Mouse (Mus musculus) cortical plate, adult 2 months (tissue): ENCODE data around the gene St5. TPM values are rescaled to one million over a fixed set of nuclear protein-coding genes. Genes with fewer than 3 reads are reported as not detected.
A peak's percentile ranks its signal among the peaks of the same experiment; 100 is the strongest.

Experiments used
- H3K27ac ChIP-seq: fragments of 200-500 bp; 2 replicates; pipeline ENCODE4 v1.5.1; 2012; ENCODE audit warnings: low read length, control low read depth, inconsistent platforms; ENCODE audit not compliant: insufficient read depth
- H3K4me1 ChIP-seq: fragments of 200-500 bp; 2 replicates; pipeline ENCODE4 v1.6.1; 2011; ENCODE audit warnings: low read length; ENCODE audit not compliant: control insufficient read depth, insufficient read depth
- H3K4me3 ChIP-seq: fragments of 200-500 bp; 2 replicates; pipeline ENCODE4 v1.5.1; 2011; ENCODE audit warnings: mild to moderate bottlenecking, low read length, control low read depth; ENCODE audit not compliant: insufficient read depth
- CTCF ChIP-seq: fragments of 200-500 bp; IDR thresholded peaks from 2 replicates; pipeline ENCODE4 v1.5.1; 2011; ENCODE audit warnings: mild to moderate bottlenecking, control low read depth, low read length; ENCODE audit not compliant: insufficient read depth; ENCODE audit errors: extremely low read depth
- POLR2A ChIP-seq: fragments of 200-500 bp; IDR thresholded peaks from 2 replicates; pipeline ENCODE4 v1.6.1; 2011; ENCODE audit warnings: mild to moderate bottlenecking, low read length, control low read depth; ENCODE audit not compliant: insufficient read depth; ENCODE audit errors: extremely low read depth
- polyA plus RNA-seq: library from polyadenylated mRNA; depleted of rRNA; stranded (reverse); fragments of >200 nt; gene quantifications from 2 replicates; pipeline ENCODE4 v1.2.3, GENCODE M21; 2012

Gene St5
- polyA plus RNA-seq, 1 experiment: 18.3 TPM

GRCm38 (mm10) chr7:109707023-109707785 lies 3.8 kb upstream of the St5 start:
- no peak overlapping the region for H3K27ac ChIP-seq
- no peak overlapping the region for H3K4me3 ChIP-seq
- peak; percentile 75 for TF ChIP-seq CTCF
- TF ChIP-seq POLR2A: no peak
- peaks cover 4% of the 10 kb centered on the region; the same call in 1 of the 2 replicates for H3K4me1 ChIP-seq

- Histone ChIP-seq H3K4me3 (peak overlapping the region; percentile 78; the same call in 1 of the 2 replicates), H3K4me1 (peaks cover 4% of the 10 kb centered on the region; the same call in 1 of the 2 replicates), H3K27ac (no peak overlapping the region)
- no peak for TF ChIP-seq POLR2A
- TF ChIP-seq CTCF: no peak
Measured at GRCm38 (mm10) chr7:109704461-109704860, 1.1 kb upstream of the St5 start.

DNA sequence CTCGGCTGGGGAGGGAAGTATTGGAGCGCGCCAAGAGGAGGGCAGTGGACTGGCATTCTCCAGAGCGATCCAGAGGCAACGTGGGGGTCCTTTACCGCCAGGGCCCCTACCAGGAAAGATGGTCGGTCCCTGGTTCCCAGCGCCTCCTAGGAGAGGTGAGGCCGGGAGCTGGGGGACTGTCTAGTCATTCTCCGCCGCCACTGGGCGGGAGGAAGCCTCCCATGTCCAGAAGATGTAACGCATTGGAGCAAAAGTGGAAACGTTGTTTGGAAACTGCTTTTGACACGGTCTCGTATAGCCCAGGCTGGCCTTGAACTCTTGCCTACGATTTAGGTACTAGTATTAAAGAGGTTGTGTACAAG lies 592 bp upstream of the St5 start:
- Histone ChIP-seq H3K4me1 (peaks cover 4% of the 10 kb centered on the region; the same call in 1 of the 2 replicates), H3K4me3 (peak overlapping the region; percentile 78), H3K27ac (0 out of 2 replicates have a peak overlapping the region, but pooled peaks have one; percentile 3)
- no peak for TF ChIP-seq POLR2A
- TF ChIP-seq CTCF: no peak

GRCm38 (mm10) chr7:109702721-109703120 lies 684 bp downstream of the St5 start:
- H3K4me1 ChIP-seq: peaks cover 3% of the 10 kb centered on the region; the same call in 1 of the 2 replicates
- TF ChIP-seq POLR2A (no peak), CTCF (no peak)
- H3K4me3 ChIP-seq: no peak overlapping the region; the same call in 1 of the 2 replicates
- H3K27ac ChIP-seq: no peak overlapping the region

DNA sequence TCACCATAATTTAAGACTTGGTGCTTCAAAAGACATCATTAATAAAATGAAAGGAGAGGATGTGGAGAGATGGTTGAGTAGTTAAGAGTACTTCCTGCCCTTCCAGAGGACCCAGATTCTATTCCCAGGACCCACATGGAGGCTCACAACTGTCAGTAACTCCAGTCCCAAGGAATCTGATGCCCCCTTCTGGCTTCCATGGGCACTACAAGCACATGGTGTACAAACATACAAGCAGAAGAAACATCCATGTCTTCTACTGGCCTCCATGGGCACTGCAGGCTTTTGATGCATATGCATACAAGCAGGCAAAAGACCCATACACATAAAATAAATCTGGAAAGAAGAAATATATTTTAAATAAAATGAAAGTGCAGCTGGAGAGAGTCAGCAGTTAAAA lies 3.2 kb downstream of the St5 start:
- TF ChIP-seq POLR2A: no peak
- TF ChIP-seq CTCF: no peak
- H3K27ac ChIP-seq: no peak overlapping the region

DNA sequence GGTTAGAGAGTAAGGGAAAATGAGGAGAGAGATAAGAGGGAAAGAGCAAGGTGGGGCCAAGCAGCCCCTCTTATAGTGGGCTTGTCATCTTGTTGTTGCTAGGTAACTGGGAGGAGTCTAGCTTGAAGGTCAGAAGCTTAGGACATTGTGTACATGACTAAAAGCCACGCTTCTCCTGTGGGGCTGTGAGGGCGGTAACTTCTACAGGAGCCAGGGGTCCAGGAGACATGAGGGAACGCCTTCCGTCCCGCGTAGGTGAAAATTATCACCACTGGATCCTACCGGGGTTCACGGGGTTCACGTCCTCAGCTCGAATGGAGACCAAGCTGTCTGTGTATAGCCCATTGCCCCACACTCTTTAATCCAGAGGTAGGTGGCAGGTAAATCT lies 8.1 kb downstream of the St5 start:
- Histone ChIP-seq H3K27ac (no peak overlapping the region), H3K4me3 (no peak overlapping the region), H3K4me1 (no peaks in the 10 kb centered on the region)
- TF ChIP-seq POLR2A: no peak
- no peak for TF ChIP-seq CTCF

More for the DNA sequence above, 3.2 kb downstream of the St5 start:
- Histone ChIP-seq H3K4me1 (no peaks in the 10 kb centered on the region), H3K4me3 (no peak overlapping the region)

DNA sequence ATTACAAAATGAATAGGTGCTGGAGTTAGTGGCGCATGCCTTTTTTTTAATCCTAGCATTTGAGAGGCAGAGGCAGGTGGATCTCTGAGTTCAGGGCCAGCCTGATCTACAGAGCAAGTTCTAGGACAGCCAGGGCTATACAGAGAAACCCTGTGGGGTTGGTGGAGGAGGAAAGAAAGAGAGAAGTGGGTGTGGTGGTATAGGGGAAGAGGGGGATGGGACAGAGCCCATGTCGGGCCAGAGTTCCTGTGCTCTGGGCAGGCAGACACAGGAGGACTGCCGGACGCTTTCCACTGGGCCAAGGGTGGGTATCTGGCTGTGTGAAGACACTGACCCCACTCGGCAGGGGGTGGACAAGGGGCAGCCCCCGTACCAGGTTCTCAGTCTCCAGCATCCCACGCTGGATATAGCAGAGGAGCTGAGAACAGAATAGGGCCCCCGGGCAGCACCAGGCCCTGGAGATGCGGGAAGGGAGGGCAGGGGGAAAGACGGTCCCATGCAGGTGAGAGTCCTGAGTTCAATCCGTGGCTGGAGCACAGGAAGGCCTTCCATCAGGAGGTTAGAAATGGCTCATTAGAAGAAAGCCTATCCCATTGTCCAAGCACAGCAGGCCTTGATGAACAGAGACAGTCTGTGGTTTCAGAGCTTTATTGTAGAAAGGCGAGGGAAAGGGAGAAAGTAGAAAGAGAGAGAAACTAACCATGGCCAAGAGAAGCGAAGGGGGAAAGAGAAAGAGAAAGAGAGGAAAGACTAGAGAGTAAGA lies 8.6 kb downstream of the St5 start:
- Histone ChIP-seq H3K4me1 (no peaks in the 10 kb centered on the region), H3K27ac (no peak overlapping the region)
- TF ChIP-seq POLR2A (no peak), CTCF (no peak)

GRCm38 (mm10) chr7:109690961-109691360 lies 12.4 kb downstream of the St5 start:
- H3K4me1 ChIP-seq: no peaks in the 10 kb centered on the region
- TF ChIP-seq CTCF (no peak), POLR2A (no peak)

More for the DNA sequence above, 8.6 kb downstream of the St5 start:
- H3K4me3 ChIP-seq: no peak overlapping the region

GRCm38 (mm10) chr7:109690101-109690500 lies 13.3 kb downstream of the St5 start:
- Histone ChIP-seq H3K27ac (no peak overlapping the region), H3K4me1 (no peaks in the 10 kb centered on the region), H3K4me3 (no peak overlapping the region)
- TF ChIP-seq POLR2A (no peak), CTCF (peak; percentile 32; the same call in 1 of the 2 replicates)

More at GRCm38 (mm10) chr7:109690961-109691360, 12.4 kb downstream of the St5 start:
- Histone ChIP-seq H3K4me3 (no peak overlapping the region), H3K27ac (no peak overlapping the region)
